Mouse (Mus musculus) lung, adult 2 months (tissue): ENCODE results near the gene Gm13287.

Source experiments
- CTCF ChIP-seq: fragments of 200-500 bp; IDR thresholded peaks from 2 replicates; pipeline ENCODE4 v1.5.1; 2011; ENCODE audit warnings: mild to moderate bottlenecking, low read length, control low read depth; ENCODE audit not compliant: insufficient read depth
- POLR2A ChIP-seq: fragments of 200-500 bp; IDR thresholded peaks from 2 replicates; pipeline ENCODE4 v1.6.1; 2011; ENCODE audit warnings: low read depth, mild to moderate bottlenecking, control low read depth, low read length, borderline replicate concordance; ENCODE audit errors: extremely low read depth

DNA sequence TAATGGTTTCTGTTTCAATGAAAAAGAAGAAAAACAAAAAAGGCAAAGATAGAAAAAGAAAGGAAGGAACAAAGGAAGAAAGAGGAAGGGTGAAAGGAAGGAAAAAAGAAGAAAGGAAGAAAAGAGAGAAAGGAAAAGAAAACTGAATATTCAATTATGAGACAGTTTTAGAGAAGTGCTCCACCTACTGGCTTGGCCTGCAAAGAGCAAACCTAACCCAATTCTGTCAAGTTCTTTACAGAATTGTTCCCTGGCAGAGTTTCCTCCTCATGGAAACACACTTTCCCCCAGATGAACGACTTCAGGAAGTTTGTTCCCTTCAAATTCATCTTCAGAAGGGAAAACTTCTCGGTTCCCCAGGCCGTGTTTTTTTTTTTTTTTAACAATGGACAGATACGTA, 19.9 kb downstream of the Gm13287 start:
- TF ChIP-seq CTCF (no peak), POLR2A (no peak)
